Mouse (Mus musculus) right cerebral cortex, adult 2 months (tissue): ENCODE results near the gene Cltc.

ENCODE experiments used
- DNase-seq, 2 experiments: peaks; one replicate each; pipeline ENCODE4 v3.0.0; 2021 to 2022; ENCODE audit warnings: low spot score in 2 of 2

Gene Cltc

DNA sequence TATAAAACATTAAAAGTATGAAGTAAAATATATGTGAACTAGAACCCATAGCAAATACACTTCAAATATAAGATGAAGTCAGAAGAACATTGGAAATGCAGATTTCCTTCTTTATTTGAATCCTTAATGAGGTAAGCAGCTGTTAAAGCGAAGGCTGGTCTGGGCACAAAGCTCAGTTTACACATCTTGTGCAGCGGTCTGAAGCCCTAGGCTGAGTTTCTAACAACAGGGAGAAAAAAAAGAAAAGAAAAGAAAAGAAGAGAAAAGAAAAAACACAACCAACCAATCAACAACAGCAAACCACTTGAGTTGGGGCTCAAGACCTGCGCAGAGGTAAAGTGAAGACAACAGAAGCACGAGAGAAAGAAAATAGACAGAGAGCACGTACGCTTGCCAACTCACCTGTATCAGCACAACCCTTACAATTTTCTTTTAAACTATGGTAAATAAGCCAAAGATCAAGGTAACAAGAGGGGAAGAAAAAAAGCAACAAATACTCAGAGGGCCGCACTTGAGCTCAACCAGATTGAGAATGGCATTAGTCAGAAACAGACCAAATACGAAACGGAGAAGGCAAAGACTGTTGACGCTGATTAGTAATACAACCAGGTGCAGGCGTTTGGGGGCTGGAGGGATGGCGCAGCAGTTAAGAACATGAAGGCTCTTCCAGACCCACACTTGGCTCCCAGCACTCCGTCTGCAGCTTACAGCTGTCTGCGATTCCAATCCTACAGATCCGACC, 109.5 kb downstream of the Cltc start:
- no peak for DNase-seq

DNA sequence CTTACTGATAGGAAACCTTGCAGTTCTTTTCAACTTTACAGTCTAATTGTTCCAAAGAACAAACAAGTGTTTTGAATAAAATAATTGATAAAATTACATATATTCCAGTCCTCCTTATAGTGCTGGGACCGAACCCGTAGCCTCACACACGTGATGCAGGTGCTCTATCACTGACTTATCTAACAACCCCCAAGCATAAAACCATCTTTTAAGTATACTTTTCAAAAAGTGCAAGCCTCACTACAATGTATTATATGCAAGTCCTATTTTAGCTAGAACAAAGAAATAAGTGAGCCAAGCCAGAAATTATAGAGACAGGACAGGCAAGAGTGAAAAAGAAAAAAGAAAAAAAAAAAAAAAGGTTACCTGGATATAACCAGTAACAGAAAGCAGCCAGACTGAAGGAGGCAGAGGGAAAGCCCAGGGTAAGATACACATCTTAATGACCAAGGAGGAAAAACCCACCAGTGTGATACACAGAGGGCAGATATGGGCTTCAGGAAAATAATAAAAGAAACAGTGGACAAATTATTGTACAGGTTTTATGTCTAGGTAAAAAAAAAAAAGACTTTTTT, 110.4 kb downstream of the Cltc start:
- no peak for DNase-seq

DNA sequence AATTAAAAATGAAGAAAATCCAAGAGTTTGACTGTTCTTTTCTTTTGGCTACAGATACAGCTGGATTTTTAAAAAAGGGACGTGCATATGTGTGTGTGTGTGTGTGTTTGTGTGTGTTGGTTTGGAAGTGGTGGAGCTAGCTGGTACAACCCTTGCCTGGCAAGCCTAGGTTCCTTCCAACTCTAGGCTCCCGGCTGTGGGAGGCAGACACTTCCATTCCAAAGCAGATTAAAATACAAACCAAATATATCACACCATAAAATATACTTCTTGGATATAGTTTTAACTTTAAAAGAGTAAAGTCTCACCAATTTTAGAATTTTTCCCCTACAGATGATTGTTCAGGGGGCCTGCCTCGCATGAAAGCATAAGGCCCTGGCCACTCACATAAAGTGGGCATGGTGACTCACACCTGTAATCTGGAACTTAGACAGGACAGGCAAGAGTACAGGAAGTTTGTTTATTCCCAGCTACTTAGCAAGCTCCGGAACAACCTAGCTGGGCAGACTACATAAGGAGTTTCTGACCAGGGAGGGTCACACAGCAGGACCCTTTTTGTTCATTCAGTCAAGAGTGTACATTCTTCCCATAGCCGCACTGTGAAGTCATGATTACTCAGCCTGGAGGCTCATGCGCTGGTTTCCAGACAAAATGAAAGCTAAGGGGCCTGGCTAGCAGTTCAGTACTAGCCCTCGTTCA, 111.1 kb downstream of the Cltc start:
- no peak for DNase-seq

DNA sequence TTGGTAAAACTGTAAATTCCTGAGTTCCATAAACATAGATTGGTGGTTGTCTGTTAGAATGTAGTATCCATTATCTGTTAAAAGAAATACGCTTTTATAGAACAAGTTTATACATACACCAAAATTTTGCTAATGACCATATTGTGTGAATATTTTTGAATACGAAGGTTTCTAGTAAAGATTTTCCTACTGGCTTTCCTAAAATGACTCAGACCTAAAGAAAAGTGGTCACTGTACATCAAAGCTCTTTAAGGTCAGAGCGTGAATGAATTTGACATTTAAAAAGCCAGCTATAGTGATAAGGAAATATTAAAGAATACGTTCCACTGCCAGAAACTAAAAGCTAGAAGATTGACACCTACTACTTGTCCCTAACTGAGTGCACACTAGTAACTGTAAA, 112.8 kb downstream of the Cltc start:
- no peak for DNase-seq
